Mouse (Mus musculus): ENCODE data around the gene Gm37240.
"Not testable (repeated sequence)": the region's sequence is repeated elsewhere in the genome, so short reads cannot be mapped to it uniquely, and the experiment has no call there.

Gene Gm37240

GRCm38 (mm10) chr3:84602759-84603158 lies 1284.6 kb downstream of the Gm37240 start:
- no peak for DNase-seq

DNA sequence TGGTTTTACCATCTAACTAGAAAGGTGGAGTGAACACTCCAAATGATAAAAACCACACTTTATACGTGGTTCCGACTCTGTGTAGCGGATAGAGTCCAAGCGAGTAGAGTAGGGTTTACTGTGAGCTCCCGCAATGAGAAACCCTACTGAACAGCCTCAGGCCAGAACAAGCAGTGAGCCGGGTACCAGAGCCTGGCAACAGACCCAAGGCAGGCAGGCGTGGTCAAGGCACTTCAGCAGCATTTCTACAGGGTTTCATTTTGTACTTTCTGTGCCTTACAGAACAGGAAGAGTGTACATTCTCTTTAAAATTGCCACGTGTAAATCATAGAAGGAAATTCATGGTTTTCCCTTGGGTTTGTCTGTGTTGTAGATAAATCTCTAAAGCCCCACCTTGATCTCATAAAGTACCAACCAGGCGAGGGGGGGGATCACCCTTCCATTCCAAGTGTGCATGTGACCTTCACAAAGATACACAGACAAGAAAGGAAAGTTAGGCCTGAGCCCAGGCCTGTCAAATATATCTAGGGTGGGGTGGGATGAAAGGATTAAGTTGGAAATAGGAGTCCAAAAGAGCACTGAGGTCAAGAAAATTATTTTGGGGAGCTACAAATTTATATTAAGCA lies 1285.3 kb downstream of the Gm37240 start:
- DNase-seq = no peak

DNA sequence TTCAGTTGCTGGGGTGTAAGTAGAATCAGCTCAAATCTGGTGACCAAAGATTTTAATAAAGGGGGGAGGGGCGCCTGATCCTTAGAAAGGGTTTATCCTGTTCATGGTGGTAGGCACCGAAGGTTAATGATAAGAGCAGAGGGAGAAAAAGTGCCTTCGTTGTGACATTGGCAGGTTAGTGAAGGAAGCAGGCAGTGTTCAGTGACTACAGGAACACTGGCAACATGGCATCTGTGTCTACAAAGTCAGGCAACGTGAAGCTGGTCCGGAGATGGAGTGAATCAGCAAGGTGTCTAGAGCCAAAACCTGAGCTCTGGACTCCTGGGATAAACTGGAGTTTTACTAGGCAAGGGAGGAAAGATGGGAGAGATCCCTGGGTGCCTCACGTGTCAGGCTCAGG lies 1288.6 kb downstream of the Gm37240 start:
- DNase-seq = no peak

GRCm38 (mm10) chr3:84597996-84598734 lies 1289.2 kb downstream of the Gm37240 start:
- DNase-seq = no peak

DNA sequence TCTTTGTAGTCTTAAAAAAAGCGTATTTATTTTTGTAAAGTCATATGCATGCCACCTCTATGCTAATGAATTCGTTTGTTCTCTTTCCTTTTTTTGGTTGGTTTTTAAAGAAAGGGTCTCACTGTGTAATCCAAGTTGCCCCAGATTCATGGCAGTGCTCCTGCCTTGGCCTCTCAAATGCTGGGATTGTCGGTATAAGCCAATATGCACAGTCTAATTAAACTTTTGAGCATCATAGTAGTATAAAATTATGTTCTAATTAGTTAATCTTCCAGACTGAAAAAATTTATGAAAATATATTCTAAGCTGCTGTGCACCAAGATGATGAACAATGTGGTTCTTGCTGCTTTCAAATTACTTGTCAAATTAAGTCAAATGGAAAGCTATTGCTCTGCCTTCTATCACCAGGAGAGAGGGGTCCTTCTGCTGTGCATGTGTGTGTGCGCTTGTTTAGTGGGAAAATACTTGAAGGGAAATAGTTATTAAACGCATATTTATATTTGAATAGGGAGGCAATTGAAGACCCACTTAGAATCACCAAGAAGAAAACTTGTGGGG lies 1291.6 kb downstream of the Gm37240 start:
- no peak for DNase-seq

DNA sequence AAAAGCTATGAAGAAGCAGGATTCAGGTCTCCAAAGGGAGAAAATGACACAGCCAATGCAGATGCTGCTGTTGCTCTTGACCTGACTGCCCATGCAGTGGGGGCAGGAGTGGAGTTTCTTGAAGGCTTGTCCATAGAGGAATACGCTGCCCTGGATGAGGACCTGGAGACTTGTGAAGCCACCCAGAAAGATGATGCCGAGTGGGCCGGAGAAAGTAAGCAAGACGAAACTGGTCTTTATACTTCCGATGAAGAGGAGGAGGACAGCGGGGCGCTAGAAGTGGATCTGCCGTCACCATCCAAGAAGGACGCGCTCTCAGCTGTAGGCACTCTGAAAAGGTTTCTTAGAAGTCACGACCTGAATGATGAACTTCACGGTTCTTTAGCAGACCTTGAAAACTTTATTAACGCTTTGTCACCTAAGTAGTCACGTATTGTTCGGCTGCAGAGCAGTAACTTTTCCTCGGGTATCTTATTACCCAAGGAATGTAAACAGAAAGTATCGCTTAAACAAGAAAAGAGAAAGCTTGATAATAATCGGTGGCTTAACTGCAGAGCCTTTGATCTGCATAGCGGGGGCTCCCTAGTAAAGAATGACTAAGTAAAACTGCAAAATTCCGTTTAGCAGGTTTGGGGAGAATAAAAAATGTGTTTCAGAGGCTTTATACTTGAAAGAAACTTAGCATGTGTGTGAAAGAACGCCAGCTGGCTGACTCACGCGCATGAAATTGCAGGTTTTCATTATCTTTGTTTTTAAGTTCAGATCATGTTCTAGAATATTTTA lies 1292.2 kb downstream of the Gm37240 start:
- DNase-seq = peak; percentile 55

DNA sequence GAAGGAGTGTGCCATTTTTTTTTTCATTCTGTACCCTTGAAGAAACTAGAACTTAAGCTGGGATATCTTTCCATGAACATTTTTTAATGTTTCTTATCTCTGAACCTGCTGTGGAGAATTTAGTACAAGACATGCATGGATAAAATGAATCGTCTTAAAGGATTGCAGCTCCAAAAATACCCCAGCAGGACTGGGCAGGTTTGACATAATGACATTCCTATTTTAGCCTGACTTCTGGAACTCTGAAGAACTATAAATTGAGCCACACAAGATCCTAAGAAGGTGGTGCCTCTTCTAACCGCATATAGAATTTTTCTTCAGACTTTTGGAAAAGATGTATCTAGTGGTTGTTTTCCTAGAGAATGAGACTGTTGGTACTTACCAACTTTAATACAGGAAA lies 1294.0 kb downstream of the Gm37240 start, which contains the start of gene Tigd4:
Gene Tigd4 (plus strand): TSS at position 301 of the 400 bp plus-strand sequence.
- no peak for DNase-seq

DNA sequence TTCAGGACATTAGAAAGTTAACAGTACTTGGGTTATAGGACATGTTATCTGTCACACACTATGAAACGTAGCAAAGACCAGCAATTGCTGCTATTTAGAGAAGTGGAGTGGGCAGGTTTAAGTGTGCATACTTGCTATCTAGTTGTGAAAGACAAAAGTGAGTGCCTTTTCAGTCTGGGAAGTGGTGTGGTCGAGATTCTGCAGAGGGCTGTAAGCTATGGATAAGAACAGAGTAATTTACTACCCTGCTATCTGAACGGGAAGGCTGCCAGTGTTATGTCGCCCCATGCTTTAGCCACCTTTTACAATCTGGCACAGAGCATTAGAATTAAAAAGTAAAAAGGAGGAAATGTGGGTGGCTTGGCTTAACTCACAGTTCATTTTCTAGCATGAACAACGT lies 1300.6 kb downstream of the Gm37240 start:
- DNase-seq = no peak

- no peak for DNase-seq
Measured at GRCm38 (mm10) chr3:84582913-84583276, 1304.4 kb downstream of the Gm37240 start.

DNA sequence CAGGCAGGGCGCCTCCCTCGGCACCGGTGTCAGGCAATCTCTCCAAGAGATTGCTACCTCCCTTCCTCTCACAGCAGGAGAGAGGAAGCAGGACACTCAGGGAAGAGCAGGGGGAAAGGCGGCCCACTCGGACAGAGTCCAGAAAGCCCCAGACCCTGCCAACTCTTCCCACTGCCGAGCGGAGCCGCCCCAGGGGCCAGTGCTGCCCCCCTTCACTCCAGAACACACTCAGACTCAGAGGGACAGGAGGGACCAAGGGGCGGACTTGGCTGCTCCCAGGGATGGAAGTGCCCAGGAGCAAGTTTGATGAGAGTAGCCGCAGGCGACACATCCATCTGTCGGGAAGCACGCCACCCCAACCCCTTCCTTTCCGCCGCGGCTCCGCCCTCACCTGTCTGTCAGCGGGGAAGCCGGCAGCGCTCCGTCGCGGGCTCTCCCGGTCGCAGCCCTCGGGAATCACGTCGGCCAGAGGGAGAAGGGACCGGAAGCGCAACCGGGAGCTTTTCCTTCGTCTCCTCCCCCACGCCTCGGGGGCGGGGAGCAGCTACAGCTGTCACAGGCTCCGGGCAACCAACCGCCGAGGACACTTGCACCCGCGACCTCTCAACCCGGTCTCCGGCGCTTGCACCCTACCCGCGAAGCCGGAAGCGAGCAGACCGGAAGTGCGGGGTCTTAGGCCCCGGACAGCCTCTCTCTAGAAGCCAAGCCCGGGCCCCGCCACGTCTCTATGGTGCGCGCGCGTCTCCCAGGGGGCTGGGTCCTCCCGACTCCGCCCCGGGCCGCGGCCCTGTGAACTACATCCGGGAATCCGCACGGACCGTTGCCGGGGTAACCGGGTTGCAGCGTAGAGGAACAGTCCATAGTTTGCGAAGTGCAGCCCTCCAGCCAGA lies 1305.0 kb downstream of the Gm37240 start, which contains the start of gene Arfip1:
Gene Arfip1 (minus strand): TSS at position 603 of the 890 bp plus-strand sequence.
- DNase-seq = peak; percentile 93

GRCm38 (mm10) chr3:84581696-84582022 lies 1305.7 kb downstream of the Gm37240 start:
- DNase-seq = no peak

DNA sequence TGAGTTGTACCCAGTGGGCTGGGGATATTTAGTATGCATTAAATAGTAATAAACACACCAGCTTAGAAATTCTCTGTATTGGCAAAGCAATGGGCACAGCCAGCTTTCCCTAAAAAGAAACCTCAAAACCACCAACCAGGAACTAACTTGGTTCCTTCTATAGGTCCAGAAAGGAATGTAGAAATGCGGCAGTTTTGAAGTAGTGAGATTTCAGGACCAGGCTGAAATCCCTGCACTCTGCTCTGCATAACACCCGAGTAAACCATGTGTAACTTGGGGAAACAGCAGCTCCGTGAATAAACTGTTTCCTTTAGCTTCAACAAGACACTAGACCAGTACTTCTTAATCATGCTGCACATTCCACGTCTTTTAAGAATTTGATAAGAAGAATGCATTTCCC lies 1306.6 kb downstream of the Gm37240 start:
- DNase-seq = no peak

DNA sequence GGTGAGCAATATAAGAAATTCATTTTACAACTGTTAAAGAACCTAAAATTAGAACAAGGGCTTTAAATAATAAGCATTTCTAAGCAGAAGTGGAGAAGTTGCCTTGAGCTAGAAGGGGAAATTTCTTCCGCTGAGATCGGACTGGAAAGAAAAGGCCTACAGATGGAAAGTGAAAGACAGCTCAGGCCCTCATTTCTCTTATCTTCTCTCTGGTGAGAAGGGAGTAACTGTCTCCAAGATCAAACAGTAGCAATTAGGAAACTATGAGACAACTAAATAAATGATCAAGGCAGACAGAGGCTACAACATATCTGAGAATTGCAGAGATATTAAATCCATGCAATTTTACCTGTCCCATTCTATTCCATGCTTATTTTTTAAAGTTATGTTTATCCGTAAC lies 1316.8 kb downstream of the Gm37240 start:
- no peak for DNase-seq

DNA sequence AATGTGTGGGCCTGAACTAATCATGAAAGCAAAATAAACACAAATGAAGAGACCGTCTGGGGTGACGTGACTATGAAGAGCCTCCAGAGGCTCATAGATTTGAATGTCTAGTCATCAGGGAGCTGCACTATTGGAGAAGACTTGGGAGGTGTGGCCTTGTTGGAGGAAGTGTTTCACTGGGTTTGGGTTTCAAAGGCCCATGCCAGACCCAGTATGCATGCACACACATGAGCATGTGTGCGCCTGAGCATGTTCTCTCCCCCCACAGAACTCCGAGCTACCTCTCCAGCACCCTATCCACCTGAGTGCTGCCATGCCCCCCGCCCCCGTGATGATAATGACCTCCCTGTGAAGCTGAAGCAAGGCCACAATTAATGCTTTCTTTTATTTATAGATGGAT lies 1317.7 kb downstream of the Gm37240 start:
- no peak for DNase-seq

GRCm38 (mm10) chr3:84568540-84568939 lies 1318.8 kb downstream of the Gm37240 start:
- DNase-seq = no peak

GRCm38 (mm10) chr3:84563415-84563814 lies 1323.9 kb downstream of the Gm37240 start:
- DNase-seq = no peak

DNA sequence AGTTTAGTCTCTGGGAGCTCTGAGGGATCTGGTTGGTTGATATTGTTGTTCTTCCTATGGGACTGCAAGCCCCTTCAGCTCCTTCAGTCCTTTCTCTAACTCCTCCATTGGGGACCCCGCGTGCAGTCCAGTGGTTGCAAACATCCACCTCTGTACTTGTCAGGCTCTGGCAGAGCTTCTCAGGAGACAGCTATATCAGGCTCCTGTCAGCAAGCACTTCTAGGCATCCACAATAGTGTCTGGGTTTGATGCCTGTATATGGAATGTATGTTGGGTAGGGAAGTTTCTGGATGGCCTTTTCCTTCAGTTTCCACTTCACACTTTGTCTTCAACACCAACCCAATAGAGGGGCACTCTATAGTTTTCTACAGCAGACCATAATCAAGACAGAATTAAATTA lies 1324.4 kb downstream of the Gm37240 start:
- not testable (repeated sequence) for DNase-seq

DNA sequence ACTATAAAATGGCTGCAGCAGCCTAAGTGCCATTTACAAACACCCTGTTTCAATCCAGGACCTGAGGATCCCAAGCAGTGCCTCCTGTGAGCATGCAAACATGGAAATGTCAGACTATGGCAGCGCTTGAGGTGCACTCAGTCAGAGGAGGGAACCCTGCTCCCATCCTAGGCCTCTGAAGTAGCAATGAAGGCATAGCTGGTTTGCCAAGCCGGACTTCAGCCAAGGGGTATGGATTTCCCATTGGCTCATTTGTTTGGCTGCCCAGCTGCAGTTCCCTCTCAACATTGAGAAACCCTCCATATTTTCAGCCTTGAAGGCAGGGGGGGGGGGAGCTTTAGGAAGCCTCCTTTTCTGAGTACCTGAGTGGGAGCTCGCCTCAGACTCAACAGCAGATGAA lies 1329.0 kb downstream of the Gm37240 start:
- DNase-seq = no peak

DNA sequence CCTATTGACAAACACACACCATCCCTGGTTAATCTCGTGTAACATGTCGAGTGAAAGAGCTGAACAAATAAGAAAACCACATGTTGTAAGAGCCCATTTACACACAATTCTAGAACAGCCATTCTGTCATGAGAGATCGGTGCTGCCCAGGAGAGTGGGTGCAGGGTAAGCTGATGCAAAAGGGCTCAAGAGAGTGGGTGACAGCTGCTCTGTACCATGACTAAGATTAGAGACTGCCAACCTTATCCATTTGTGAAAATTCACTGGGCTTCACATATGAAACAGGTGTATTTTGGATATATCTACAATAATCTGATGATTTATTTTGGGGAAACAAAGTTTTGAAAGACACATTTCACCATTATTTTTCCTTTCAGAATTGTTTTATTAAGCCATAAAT lies 1331.5 kb downstream of the Gm37240 start:
- no peak for DNase-seq

- DNase-seq = no peak
Measured at GRCm38 (mm10) chr3:84547177-84547576, 1340.1 kb downstream of the Gm37240 start.

GRCm38 (mm10) chr3:84542450-84542849 lies 1344.9 kb downstream of the Gm37240 start:
- peak; percentile 33 for DNase-seq

DNA sequence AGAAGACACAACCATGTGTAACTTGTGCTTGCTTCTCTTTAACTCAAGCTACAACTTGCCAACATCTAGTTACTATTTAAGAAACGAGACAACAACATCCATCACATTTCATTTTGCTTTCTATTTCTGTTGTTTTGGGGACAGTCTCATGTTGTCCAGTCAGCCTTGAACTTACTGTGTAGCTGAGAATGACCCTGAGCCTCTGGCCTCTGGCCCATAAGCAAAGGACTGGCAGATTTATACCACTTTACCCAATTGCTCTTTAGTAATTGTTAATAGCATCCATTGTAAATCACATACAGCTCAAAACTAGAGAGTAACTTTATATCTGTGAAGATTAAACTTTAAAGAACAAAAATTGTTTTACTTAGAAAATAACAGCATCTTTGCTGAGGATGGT lies 1345.4 kb downstream of the Gm37240 start:
- DNase-seq = no peak

GRCm38 (mm10) chr3:84540640-84541039 lies 1346.7 kb downstream of the Gm37240 start:
- DNase-seq = no peak
